Mouse (Mus musculus): ENCODE data around the gene Ift46. TPM values are rescaled to one million over a fixed set of nuclear protein-coding genes. Genes with fewer than 3 reads are reported as not detected.

The Ift46 gene
- total RNA-seq (2023; ENCODE audit: inconsistent age): 55.0 to 66.8 TPM (median 59.2 TPM) in 4 replicates

GRCm38 (mm10) chr9:44767101-44768028, at the start of gene Ift46, which contains the start of gene Arcn1:
TSS of gene Ift46 (plus strand) at chr9:44767908.
TSS of gene Arcn1 (minus strand) at chr9:44767845.

GRCm38 (mm10) chr9:44734524-44735494, 32.9 kb upstream of the Ift46 start, which contains the start of gene Phldb1:
TSS of gene Phldb1 (minus strand) at chr9:44735198.

GRCm38 (mm10) chr9:44799102-44799957, 31.6 kb downstream of the Ift46 start, which contains the start of gene Tmem25:
TSS of gene Tmem25 (minus strand) at chr9:44799307.

GRCm38 (mm10) chr9:44802808-44803450, 35.2 kb downstream of the Ift46 start, which contains the start of gene Ttc36:
TSS of gene Ttc36 (minus strand) at chr9:44803072.

Other genes starting within 250 kb of the Ift46 start
- 281 to 310 TPM (median 298 TPM) in 4 replicates for gene Cxcr5, start 206.0 kb upstream of the Ift46 start, total RNA-seq (2023; ENCODE audit: inconsistent age)
- 282 to 309 TPM (median 299 TPM) in 4 replicates for gene Ddx6, start 163.0 kb upstream of the Ift46 start, total RNA-seq (2023; ENCODE audit: inconsistent age)
- not detected in 4 replicates for gene Treh, start 94.7 kb upstream of the Ift46 start, total RNA-seq (2023; ENCODE audit: inconsistent age)
- gene Phldb1, start 32.7 kb upstream of the Ift46 start, total RNA-seq (2023; ENCODE audit: inconsistent age): 0.48 to 0.63 TPM in 2 of 4 replicates, not detected in the others
- 126 to 143 TPM (median 137 TPM) in 4 replicates for gene Arcn1, start 63 bp upstream of the Ift46 start, total RNA-seq (2023; ENCODE audit: inconsistent age)
- gene Tmem25, start 31.4 kb downstream of the Ift46 start, total RNA-seq (2023; ENCODE audit: inconsistent age): 0.64 to 0.87 TPM (median 0.64 TPM) in 3 of 4 replicates, not detected in the other
- 3.3 to 6.1 TPM (median 4.9 TPM) in 4 replicates for gene Ttc36, start 35.2 kb downstream of the Ift46 start, total RNA-seq (2023; ENCODE audit: inconsistent age)
- 109 to 145 TPM (median 140 TPM) in 4 replicates for gene Kmt2a, start 113.4 kb downstream of the Ift46 start, total RNA-seq (2023; ENCODE audit: inconsistent age)
- gene Atp5l, start 152.8 kb downstream of the Ift46 start, total RNA-seq (2023; ENCODE audit: inconsistent age): 137 to 172 TPM (median 149 TPM) in 4 replicates
- gene Ube4a, start 197.7 kb downstream of the Ift46 start, total RNA-seq (2023; ENCODE audit: inconsistent age): 81.6 to 97.6 TPM (median 87.8 TPM) in 4 replicates
- 1.1 to 4.0 TPM (median 2.6 TPM) in 4 replicates for gene Cd3g, start 212.5 kb downstream of the Ift46 start, total RNA-seq (2023; ENCODE audit: inconsistent age)
- 0.99 to 5.0 TPM (median 2.6 TPM) in 4 replicates for gene Cd3d, start 213.9 kb downstream of the Ift46 start, total RNA-seq (2023; ENCODE audit: inconsistent age)
- 2.4 to 5.5 TPM (median 3.6 TPM) in 4 replicates for gene Cd3e, start 241.7 kb downstream of the Ift46 start, total RNA-seq (2023; ENCODE audit: inconsistent age)

All from B cell, adult (primary cell).